20 mouse cellular contexts compared by ENCODE assay signal in the genomic region with DNA sequence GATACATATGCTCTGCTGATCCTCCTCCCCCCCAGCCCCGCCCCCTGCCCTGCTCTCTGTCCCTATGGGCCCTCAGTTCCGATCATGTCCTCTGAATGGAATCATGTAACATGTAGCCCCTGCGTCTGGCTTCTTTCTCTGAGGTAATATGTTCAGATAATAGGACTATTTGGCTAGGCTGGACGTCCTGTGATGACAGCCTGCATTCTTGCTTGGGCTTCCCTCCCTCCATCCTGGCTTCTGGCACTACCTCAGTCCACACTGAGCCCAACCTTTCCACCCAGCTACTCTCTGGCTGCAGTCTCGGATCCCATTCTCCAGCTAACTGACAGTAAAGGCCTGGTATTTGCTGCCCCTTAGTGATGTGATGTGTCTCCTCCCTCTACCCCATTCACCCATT. TPM values are rescaled to one million over a fixed set of nuclear protein-coding genes. Genes with fewer than 3 reads are reported as not detected.
DNase-seq lines count a peak whose midpoint lies in the region; ATAC-seq and TF ChIP-seq lines count a peak whose summit lies in the region.
"Had no signal": no experiment of that assay in that cellular context is flagged by ENCODE, and none has a peak within 500 bp of the region (broad histone marks: within the 10 kb centered on the region; RNA-seq: fewer than 3 reads in every experiment).

No protein-coding gene starts in this region.

- H3K36me3 ChIP-seq in heart, adult 2 months (ENCODE audit: control insufficient read depth, insufficient read depth, low read length) = no peaks in the 10 kb centered on the region
- H3K36me3 ChIP-seq in heart, embryonic 11.5 days (ENCODE audit: control insufficient read depth, insufficient read depth, low read length) = no peaks in the 10 kb centered on the region
- H3K36me3 ChIP-seq in heart, embryonic 13.5 days = no peaks in the 10 kb centered on the region
- H3K36me3 ChIP-seq: forebrain, embryonic 10.5 days; hindbrain, embryonic 12.5 days had no signal

- intact Hi-C loops in heart, adult 2 months (cut with DNase I) = no loop called here

- 38% methylated on average over 5 of the region's 5 CpGs for WGBS in heart, adult 2 months
- 35% methylated on average over 5 of the region's 5 CpGs for WGBS in heart, embryonic 11.5 days (ENCODE audit: insufficient replicate concordance)
- 37% methylated on average over 5 of the region's 5 CpGs for WGBS in heart, embryonic 13.5 days

- no peak overlapping the region for H3K9ac ChIP-seq in heart, adult 2 months (ENCODE audit: low read depth, low read length)
- no peak overlapping the region for H3K9ac ChIP-seq in heart, embryonic 11.5 days (ENCODE audit: low read depth, low read length)
- no peak overlapping the region for H3K9ac ChIP-seq in heart, embryonic 13.5 days
- H3K9ac ChIP-seq: forebrain, postnatal 0 days; hindbrain, embryonic 12.5 days; liver, postnatal 0 days had no signal

- DNase-seq in heart, adult 2 months = peak in 1 of 2 experiments; percentile 41
- DNase-seq in adipocyte (ENCODE audit: low spot score) = peak; percentile 80
- peak; percentile 62 for DNase-seq in heart, postnatal 4 days
- DNase-seq in neural tube, embryonic 10.5 days (ENCODE audit: extremely low spot score, low spot score) = no peak
- no peak for DNase-seq in layer of hippocampus, postnatal 14 days (ENCODE audit: low spot score in 2 of 2)
- DNase-seq: adrenal gland, postnatal 14 days; cerebellum, adult 9-10 months; forebrain, postnatal 0 days; kidney, adult 11 months; kidney, postnatal 4 days; left cerebral cortex, postnatal 4 days; liver, postnatal 0 days; thymus, adult 2 months; thymus, postnatal 4 days had no signal

- H3K9me3 ChIP-seq in heart, embryonic 11.5 days (replicated peaks; ENCODE audit: control insufficient read depth, low read length) = no peaks in the 10 kb centered on the region
- H3K9me3 ChIP-seq in heart, embryonic 13.5 days = peaks cover 7% of the 10 kb centered on the region; the same call in 1 of the 2 replicates
- H3K9me3 ChIP-seq: forebrain, embryonic 10.5 days; hindbrain, embryonic 12.5 days had no signal

- peaks cover 7% of the 10 kb centered on the region for H3K4me1 ChIP-seq in heart, adult 2 months (ENCODE audit: control insufficient read depth, insufficient read depth, low read length)
- peaks cover 17% of the 10 kb centered on the region for H3K4me1 ChIP-seq in heart, embryonic 11.5 days (ENCODE audit: control insufficient read depth, insufficient read depth, low read length)
- peaks cover 35% of the 10 kb centered on the region for H3K4me1 ChIP-seq in heart, embryonic 13.5 days

- no peak overlapping the region for H3K4me2 ChIP-seq in heart, embryonic 11.5 days
- H3K4me2 ChIP-seq in heart, embryonic 13.5 days = no peak overlapping the region
- H3K4me2 ChIP-seq: hindbrain, embryonic 12.5 days; midbrain, embryonic 11.5 days had no signal

- H3K4me3 ChIP-seq in heart, adult 2 months = no peak overlapping the region
- H3K4me3 ChIP-seq in heart, embryonic 11.5 days (ENCODE audit: low read depth, low read length) = no peak overlapping the region
- H3K4me3 ChIP-seq in heart, embryonic 13.5 days = no peak overlapping the region
- H3K4me3 ChIP-seq: forebrain, embryonic 10.5 days; hindbrain, embryonic 12.5 days had no signal

- no peak for TF ChIP-seq POLR2A in heart, adult 2 months (IDR thresholded peaks at IDR 0.05; ENCODE audit: insufficient read depth, low read depth, low read length)

- peak overlapping the region; percentile 70 for H3K27ac ChIP-seq in heart, adult 2 months
- H3K27ac ChIP-seq in heart, embryonic 11.5 days (ENCODE audit: low read depth, low read length) = no peak overlapping the region
- H3K27ac ChIP-seq in heart, embryonic 13.5 days (replicated peaks) = peak overlapping the region; percentile 92
- H3K27ac ChIP-seq: forebrain, embryonic 10.5 days; hindbrain, embryonic 12.5 days had no signal

- no peaks in the 10 kb centered on the region for H3K79me2 ChIP-seq in heart, adult 2 months (replicated peaks; ENCODE audit: control insufficient read depth, insufficient read depth, low read length)

- no peak for TF ChIP-seq CTCF in heart, adult 2 months (IDR thresholded peaks at IDR 0.05)

- H3K27me3 ChIP-seq in heart, adult 2 months (ENCODE audit: control insufficient read depth, insufficient read depth, low read length) = no peaks in the 10 kb centered on the region
- H3K27me3 ChIP-seq in heart, embryonic 11.5 days (ENCODE audit: control insufficient read depth, insufficient read depth, low read length) = no peaks in the 10 kb centered on the region
- H3K27me3 ChIP-seq in heart, embryonic 13.5 days (replicated peaks) = no peaks in the 10 kb centered on the region
- H3K27me3 ChIP-seq: hindbrain, embryonic 12.5 days had no signal

- no peak for TF ChIP-seq EP300 in heart, adult 2 months (IDR thresholded peaks at IDR 0.05; ENCODE audit: insufficient read depth, low read depth, low read length)

- ATAC-seq in heart, embryonic 11.5 days (replicated peaks; ENCODE audit: insufficient number of reproducible peaks, low FRiP score, low TSS enrichment) = no peak; the same call in 1 of the 2 replicates
- ATAC-seq in heart, embryonic 13.5 days (ENCODE audit: extremely low read depth, insufficient number of reproducible peaks, low FRiP score, low TSS enrichment) = peak; percentile 54; the same call in 1 of the 2 replicates
- ATAC-seq: forebrain, postnatal 0 days; liver, postnatal 0 days; lung, postnatal 0 days had no signal

RNA-seq across cellular contexts. Expression of a gene that starts 29.3 kb away (rescaled TPM):
- total RNA-seq in heart, adult 2 months (2021) = 10 to 100 TPM; 26.1 to 44.6 TPM
- polyA plus RNA-seq in heart, adult 2 months (2012; rRNA removed) = 25.1 and 39.2 TPM in 2 replicates
- 29.1 and 32.8 TPM in 2 replicates for polyA plus RNA-seq in heart, embryonic 11.5 days (2014; fragmentation: Nextera tagmentation; extraction: Ambion mirVana)
- polyA plus RNA-seq in heart, embryonic 13.5 days (2015; fragmentation: Nextera tagmentation; extraction: Ambion mirVana) = 36.8 and 41.4 TPM in 2 replicates
- total RNA-seq in heart, postnatal 4 days (2021) = 100 to 1,000 TPM in 1 of 2 experiments, 10 to 100 TPM in 1; 95.3 to 102 TPM
- total RNA-seq in layer of hippocampus, postnatal 14 days (2021) = 10 to 100 TPM; 48.1 to 52.4 TPM

Comparison
In these comparisons a context has a peak if more than half of its experiments do, and no peak if none do; other contexts are left out.
1. DNase-seq: peak in adipocyte (single experiment) and heart, postnatal 4 days (single experiment); none in neural tube, embryonic 10.5 days (single experiment) and layer of hippocampus, postnatal 14 days (0 of 2).